Mouse (Mus musculus): ENCODE results near the gene Olfr706.

DNA sequence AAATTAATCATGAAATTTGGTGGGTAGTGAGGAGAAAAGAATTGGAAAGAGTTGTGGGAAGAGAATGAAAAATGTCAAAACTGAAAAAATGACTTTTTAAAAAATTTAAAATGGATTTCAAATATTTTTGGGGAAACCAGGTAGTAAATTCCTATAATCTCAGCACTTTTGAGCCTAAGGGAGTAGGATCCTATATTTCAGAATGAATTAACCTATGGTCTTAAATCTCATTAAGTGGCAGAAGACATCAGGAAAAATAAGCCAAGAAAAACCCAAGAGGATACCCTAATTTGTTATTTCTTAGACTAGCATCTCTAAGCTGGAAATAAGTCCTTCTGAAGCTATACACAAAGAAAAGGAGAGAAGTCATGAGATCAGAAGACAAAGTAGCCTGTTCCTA is 25.1 kb downstream of the Olfr706 start, which contains the start of gene Olfr704:
- no peak for TF ChIP-seq CTCF (IDR thresholded peaks at IDR 0.05; ENCODE audit: extremely low read depth, insufficient read length, insufficient replicate concordance, low read depth, low read length)
- TF ChIP-seq POLR2A (IDR thresholded peaks at IDR 0.05; ENCODE audit: low read depth, low read length): no peak

Measured in small intestine, adult 2 months (tissue).